Mouse (Mus musculus) lung, adult 2 months (tissue): ENCODE measurements at regions not wholly inside any gene's neighbourhood (a gene's known extent, or its start where the extent isn't known, plus 50 kb on each side); places are given as distances from the start of the nearest gene placed in this dataset.

ENCODE experiments used
- CTCF ChIP-seq: fragments of 200-500 bp; IDR thresholded peaks from 2 replicates; pipeline ENCODE4 v1.5.1; 2011; ENCODE audit warnings: mild to moderate bottlenecking, low read length, control low read depth; ENCODE audit not compliant: insufficient read depth
- POLR2A ChIP-seq: fragments of 200-500 bp; IDR thresholded peaks from 2 replicates; pipeline ENCODE4 v1.6.1; 2011; ENCODE audit warnings: low read depth, mild to moderate bottlenecking, control low read depth, low read length, borderline replicate concordance; ENCODE audit errors: extremely low read depth

- TF ChIP-seq CTCF (no peak), POLR2A (no peak)
Observed at GRCm38 (mm10) chr8:103932681-103933080, 168.7 kb upstream of the Cdh5 start.
